Mouse (Mus musculus): ENCODE results near the gene Agap3. TPM values are rescaled to one million over a fixed set of nuclear protein-coding genes. Genes with fewer than 3 reads are reported as not detected.

The Agap3 gene
- total RNA-seq, 1 experiment from 2014 or later: 64.0 TPM

DNA sequence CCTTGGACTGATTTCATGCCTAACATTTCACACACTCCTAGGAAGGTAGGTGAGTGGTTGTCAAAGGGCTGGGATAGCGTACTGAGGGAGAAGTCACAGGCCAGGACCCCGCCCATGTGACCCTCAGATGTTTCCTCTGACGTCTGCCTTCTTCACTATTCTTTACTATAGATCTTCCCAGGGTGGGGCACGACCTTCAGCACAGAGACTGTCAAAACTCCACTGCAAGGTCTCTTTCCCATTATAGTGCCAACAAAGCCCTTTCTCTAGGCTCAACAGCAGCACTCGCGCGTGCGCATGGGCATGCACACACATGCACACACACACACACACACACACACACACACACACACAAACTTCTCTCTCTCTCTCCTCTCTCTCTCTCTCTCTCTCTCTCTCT, 71.8 kb downstream of the Agap3 start:
- DNase-seq: no peak

DNA sequence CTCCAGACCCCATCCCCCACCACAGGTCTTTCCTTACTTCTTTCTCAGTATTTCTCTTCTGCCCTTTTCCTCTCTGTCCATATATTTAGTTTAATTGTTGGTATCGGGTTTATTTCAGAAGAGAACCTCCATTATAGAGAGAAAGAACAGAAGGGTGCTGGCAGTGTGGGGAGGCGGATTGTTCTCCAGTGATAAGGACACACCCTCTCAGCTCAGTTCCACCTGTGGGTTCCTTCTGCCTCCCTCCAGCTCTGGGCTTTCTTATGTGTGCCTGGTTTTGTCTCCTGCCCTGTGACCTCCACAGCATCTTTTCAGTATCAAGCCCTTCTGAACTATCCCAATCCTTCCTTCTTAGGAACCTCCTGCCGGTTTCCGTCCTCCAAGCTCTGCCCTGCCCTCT, 72.5 kb downstream of the Agap3 start:
- no peak for DNase-seq

DNA sequence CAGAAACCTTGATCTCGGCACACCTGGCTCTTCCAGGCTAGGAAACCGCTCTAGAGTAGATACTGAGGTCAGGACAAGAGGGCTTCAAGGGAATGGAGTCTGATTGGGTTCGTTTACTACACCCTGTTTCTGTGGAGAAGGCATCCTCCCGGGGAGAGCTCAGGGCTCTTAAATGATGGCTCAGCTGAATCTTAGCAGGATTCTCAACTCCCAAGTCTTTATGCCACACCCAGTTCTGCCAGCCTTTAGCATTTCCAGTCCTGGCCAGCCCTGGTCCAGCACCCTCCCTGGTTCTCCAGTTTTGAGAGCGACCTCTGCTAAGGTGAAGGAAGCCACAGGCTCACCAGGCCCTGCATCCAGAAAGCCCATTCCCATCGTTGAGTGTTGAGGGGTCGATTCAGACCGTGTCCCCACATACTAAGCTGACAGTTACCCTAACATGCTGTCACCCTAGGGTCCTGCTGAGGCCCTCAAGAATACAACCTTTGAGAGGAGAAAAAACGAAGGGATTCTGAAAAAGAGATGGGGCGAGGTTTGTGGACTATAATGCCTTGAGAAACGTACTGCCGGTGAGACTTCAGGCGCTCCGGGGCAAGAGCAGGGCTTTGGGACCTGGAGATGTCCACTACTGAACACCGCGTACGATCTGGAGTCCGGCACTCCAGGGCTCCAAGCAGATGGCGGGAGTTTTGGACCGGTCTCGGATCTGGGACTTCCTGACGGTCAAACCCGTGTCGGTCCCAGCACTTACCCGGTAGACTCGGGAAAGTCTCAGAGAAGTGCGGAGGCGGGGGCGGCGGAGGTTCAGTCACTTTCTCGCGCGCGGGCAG, 73.6 kb downstream of the Agap3 start:
- peak; percentile 33 for DNase-seq

DNA sequence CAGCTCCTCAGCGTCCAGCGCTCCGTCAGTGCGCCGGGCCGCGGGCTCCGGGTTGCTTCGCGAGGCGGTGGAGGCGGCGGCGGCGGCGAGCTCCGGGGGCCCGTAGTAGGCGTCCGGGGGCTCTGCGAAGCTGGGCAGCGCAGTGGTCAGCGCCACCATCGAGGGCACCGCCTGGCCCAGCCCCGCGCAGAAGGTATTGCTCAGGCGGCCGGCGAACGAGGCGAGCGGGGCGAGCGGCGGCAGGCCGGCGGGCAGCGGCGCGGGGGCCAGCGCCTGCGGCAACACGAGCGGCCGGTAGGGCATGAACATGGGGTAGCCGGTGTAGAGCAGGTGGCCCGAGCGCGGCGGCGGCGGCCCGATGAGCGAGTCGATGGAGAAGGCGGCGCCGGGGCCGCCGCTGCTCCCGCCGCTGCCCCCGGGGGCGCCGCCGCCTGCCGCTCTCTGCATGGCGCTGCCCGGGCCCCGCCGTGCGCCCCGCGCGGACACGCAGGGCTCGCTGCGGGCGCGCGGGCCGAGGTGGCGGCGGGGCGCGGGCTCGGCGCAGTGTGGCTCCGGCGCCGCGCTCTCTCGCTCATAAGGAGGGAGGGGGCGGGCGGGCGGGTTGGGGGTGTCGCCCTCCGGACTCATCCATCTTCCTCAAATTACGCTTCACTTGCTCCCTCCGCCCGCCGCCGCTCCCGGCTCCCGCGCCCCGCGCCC, 74.4 kb downstream of the Agap3 start:
- DNase-seq: no peak

DNA sequence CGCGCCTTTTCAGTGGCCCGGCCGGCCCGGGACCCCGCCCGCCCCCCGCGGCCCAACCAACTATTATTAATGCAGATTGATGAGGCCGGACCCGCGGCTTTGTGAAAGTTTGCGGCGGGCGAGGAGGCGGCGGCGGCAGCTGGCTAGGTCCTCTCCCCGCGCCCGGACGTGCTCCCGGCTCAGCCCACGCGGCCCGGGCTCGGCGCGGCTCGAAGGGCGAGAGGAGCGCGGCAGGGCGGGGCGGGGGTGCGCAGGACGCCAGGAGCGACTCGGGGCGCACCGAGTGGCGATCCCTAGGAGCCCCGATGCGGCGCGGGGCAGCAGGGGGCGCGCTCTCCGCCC, 74.9 kb downstream of the Agap3 start, which contains the start of gene Gbx1:
Gbx1 (minus strand) TSS at position 314 of the 342 bp plus-strand sequence.
- peak; percentile 59 for DNase-seq

DNA sequence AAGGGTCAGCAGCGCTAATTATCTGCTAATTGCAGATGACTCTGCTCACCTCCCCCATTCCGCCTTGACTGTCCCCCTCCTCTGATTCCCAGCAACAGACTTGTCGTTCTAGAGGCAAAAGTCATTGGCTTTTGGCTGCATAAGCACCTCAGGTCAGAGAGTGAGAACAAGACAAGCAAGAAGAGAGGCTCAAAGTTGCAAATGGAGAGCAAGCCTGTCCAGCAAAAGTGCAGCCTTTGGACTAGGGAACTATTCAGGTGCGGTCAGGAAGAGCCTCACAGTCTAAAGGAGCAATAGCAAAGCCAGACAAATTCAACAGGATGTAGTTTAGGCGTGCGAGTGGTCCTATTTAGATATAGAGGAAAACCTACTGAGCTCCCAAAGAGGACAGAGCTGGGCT, 75.8 kb downstream of the Agap3 start:
- no peak for DNase-seq

DNA sequence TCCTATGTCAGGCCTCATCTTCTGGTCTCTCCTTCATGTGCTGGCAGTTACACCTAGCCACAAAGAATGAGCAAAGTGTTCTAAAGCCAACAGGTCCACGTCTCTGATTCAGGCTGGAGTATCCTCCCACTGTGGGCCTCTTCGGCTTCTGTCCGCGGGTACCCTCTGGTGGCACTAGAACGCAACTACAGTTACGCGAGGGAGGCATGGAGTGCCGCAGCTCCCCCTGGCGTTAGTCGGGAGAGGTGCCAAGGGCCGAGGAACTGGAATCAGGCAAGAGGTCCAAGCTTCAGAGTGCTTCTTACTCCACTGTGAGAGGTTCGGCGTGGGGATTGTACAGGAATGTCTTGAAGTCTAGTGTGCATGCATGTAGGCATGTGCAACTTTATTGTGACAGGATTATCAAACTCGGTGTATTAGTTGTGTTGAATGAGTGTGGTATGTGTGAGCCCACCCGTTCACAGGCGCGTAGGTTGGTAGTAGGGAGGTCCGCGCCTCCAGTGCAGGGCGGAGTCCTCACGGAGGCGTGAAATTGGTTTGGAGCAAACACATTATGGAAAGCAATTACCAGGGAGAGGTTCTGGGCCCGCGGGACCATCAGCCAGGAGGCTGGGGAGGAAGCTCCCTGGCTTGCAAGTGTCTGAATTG, 78.2 kb downstream of the Agap3 start:
- DNase-seq: peak; percentile 95

DNA sequence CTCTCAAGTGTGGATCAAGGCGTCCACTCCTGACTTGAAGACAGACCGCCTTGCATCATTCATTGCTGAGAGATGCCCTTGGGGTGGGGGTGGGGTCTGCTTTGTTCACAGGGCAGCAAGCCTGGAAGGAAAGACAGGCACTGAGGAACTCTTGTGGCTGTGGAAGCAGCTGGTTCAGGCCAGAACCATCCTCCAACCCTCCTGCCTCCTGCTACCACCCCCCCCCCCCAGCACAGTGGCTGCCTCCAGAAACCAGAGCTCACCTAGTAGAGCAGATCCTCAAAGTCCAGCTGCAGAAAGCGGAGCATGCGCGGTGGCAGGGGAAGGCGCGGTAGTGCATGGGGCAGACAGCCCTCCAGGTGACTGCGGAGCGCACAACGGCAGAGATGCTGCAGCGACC, 81.4 kb downstream of the Agap3 start:
- DNase-seq: no peak

DNA sequence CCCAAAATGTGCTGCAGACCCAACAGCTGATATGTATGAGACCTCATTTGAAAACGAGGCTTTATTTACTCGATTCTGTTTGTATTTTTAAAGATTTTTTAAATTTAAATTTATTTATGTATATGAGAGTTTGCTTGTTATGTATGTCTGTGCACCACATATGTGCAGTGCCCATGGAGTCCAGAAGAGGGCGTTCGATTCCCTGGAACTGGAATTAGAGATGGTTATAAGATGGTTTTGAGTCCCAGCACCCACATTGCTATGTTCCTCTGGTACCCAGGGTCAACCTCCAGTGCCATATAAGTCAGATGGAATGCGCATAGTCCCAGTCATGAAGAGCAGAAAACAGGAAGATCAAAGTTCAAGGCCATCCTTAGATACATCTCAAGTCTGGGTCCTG, 82.3 kb downstream of the Agap3 start:
- DNase-seq: peak; percentile 25

DNA sequence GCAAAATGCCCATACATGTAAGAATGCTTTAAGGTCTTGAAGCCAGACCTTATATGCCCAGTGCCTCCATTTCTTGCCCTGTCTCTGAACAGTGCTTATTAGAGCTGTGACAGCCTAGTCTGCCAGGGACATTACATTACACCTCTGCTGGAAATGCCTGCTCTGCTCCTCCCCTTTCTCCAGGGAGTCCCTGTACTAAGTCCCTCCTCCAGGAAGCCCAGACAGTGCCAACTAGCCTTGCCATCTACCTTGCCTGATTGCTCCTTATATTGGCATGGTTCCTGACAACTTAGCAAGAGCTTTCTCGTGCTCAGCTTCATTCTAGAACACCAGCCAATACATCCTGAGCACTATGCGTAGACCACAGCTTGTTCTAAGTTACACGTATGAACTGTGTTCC, 83.8 kb downstream of the Agap3 start:
- peak; percentile 27 for DNase-seq

DNA sequence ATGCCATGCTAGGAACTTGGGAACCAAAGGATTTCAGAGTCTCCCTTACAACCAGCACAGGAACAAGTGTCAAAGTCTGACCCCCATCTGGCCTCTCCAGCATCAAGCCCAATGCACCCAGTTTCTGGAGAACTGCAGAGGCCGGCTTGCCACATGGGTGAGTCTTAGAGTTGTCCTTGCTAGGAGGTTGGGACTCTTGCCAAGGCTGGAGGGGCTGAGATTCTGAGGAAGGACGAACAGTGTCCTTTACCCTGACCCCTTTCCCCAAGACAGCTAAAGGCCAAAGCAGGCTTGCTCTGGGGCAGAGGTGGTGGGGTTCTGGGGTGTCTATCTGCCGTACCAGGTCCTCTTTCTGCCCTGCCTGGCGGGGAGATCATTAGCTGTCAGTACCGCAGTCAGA, 84.5 kb downstream of the Agap3 start:
- DNase-seq: peak; percentile 73

DNA sequence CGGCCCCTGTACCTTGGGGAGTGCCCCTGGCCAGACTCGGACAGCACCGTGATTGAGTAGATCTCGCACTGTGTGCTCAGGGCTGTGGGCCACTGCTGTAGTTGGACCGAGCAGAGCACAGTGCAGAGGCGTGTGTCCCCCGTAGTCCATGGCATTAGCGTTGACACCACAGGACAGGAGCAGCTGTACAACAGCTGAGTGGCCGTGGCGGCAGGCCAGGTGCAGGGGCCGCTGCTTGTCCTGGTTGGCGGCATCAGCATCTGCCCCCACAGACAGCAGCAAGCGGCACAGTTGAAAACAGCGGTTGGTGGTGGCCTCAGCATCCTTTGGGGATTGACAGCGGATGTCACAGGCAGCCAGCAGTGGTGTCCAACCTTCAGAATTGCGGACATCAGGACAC, 85.6 kb downstream of the Agap3 start:
- DNase-seq: peak; percentile 20

DNA sequence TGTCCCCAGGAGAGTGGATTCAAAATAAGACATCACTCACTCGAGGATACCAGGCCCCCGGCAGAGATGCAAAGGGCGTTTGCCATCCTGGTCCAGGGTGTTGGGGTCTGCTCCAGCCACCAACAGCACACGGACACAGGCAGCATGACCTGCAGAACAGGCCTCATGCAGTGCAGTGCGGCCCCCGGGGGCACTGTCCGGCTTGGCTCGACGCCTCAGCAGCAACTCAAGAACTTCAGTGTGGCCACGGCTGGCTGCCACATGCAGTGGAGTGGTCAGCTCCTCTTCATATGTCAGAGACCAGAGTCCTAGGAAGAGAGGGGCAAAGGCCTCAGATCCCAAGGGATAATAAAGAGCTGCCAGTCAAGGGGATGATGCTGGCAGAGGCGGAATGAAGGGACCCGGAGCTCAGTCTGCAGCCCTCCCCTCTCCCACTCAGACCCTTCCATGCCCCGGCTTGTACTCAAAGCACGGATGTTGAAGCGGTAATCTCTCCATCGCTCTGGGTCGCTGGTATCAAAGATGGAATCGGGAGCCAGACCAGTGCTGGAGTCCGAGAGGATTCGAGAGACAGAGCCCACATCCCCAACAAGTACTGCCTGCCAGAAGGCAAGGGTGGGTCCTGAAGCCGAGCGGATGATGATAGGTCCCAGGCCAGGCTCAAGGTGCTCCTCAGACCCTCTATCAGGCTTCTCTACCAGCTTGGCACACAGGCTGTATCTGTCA, 87.8 kb downstream of the Agap3 start:
- DNase-seq: no peak

DNA sequence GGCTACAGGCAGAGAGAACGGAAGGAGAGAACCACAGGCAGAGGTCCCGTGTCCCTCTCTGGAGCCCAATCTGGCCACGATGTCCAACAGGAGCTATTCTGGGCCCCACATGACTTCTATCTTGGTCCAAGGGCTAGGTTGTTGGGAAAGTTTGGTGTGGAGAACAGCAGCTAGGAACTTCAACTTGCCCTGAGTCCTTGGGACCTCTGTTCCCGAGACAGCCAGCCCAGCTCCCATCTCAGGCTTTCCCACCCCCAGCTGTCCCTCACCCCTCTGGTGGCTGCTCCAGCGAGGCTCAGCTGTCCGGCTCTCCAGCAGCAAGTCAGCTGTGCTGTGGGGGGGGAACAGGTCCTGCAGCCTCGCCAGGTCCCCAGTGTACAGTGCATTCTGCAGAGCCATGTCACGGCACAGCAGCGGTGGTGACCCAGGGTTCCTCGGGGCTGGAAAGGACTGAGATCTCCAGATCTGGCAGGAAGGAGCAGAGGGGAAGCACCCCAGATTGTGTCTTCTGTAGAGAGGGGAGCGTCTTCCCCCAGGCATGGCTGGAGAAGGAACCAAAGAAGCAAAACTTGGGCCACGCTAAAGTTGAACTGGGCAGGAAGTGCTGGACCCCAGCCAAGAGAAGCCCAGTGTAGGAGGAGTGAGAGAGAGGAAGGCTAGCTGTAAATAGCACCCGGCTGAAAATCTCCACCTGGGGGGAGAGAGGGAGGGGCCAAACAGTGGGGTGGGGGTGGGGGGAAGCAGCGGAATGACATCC, 88.6 kb downstream of the Agap3 start, which contains the start of gene Asb10:
Asb10 (minus strand) TSS at position 592 of the 757 bp plus-strand sequence.
- peak; percentile 74 for DNase-seq

DNA sequence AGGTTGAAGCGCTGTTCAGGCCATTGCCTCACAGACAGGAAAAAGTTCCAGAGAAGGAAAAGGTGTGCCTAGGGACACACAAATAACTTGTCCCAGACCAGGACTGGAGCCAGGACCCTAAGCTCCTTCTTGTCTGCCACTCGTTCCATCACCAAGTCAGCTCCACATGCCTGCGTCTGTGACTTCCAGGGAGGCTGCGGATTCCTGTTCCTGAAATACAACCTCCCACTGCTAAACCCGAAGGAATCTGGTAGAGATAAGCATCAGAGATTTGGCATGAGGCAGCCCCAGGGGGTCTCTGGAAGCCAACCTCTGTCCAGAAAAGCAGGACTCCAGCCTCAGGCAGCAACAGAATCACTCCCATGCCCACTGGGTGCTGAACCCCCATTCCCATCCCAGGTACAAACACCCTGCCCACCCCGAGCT, 89.2 kb downstream of the Agap3 start:
- DNase-seq: no peak

DNA sequence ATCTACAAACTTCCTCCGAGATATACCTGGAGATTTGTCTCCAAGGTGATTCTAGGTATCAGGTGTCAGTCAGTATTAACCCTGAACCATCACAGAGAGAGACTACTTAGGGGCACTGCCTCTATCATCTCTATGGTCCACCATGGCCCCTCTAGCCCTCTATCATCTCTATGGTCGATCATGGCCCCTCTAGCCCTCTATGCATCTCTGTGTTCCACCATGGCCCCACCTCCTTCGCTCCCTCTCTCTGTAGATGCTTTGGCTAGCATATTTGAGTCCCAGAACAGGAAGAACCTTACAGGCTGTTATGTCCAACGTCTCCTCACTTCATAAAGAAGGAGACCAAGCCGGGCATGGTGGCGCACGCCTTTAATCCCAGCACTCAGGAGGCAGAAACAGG, 90.7 kb downstream of the Agap3 start:
- no peak for DNase-seq

DNA sequence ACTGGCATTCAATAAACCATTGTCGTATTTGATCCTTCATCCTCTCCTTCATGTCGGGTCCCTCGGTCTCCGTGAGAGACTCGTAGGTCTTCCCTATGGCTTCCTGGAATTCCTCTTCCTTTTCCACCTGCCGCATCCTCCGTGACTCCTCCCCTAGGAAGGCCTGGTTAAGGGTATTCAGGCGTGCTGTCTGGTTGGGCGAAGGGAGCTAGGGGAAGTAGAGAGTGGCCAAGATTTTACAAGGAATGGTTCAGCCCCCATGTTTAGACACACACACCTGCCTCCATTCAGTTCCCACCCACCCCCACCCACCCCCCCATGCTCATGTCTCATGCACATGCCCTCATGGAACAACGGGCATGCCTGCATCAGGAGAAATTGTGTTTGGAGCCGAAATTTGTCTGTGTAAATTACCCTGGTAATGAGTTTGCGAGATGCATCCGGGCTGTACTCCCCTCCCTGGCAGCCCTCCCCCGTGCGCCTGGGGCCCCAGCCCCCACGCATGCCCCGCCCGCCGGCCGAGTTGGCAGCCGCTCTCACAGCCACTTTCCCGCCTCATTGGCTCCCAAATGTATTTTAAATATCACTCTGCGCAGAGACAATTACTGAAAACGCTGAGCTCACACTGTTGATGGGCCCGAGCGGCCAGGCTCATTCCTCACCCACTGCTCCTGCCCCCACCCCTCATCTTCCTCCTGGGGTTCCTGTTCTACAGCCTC, 98.8 kb downstream of the Agap3 start:
- peak; percentile 50 for DNase-seq

DNA sequence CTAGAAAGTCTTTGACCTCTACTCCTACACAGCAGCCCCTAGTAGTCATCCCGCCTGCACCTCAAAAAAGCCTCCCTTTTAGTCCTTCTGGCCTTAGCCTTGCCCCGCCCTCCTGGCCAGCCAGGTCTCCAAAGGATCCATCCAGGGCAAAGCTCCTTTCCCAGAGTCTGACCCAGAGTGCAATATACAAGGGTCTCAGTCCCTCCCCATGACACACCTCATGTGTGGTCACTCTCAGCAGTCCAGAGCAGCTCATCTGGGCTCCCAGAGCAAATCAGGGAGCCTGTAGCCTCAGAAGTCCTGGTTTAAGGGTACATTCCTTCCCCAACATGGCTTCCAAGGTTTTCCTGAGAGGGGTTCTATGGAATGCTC, 99.3 kb downstream of the Agap3 start:
- no peak for DNase-seq

Measured in adrenal gland, postnatal 14 days (tissue).